Mouse (Mus musculus) right cerebral cortex, postnatal 36 days (tissue): ENCODE data around the gene Dlk2.

Experiments
- DNase-seq, 2 experiments: peaks; one replicate each; pipeline ENCODE4 v3.0.0; 2022; ENCODE audit warnings: low spot score in 2 of 2, mixed read lengths in 1 of 2

Gene Dlk2

DNA sequence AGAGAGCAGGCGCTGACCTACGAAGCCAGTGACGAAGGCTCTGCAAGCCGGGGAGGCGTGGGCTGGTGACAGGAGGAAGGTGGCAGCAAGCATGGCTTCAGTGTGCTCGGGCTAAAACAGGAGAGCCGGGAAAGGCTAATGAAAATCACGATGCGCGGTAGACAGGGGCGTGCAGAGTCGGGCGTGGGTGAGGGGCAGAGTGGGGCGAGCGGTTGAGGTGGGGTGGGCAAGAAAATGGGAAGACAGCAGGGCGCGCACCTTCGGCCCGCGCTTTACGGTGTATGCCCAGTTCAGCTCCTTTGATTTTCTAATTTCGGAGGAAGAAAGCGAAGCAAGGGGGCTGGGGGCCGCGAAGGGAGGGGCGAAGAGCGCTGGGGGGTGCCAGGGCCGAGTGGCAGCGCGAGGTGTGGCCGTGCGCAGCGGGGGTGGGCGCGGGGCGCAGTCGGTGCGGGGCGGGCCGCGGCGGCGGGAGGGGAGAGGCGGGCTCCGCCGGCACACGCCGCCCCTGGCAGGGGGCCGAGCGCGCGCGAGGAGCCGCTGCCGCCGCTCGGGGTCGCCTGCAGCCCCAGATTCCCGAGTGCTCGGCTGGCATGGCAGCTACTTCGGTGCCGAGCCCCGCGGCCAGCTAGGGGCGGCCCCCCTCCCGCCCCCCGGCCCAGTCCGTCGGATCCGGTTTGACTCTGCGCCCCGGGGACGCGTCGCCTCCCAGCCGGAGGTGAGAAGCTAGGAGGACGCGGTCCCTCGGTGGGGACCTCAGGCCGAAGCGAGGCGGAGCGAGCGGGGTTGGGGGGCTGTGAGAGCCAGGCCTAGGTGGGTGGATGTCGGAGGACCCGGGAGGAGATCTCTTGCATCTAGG is at the start of gene Dlk2:
TSS of gene Dlk2 (plus strand) at position 58 of the 856 bp plus-strand sequence.
- peak; percentile 73 to 80 for DNase-seq

DNA sequence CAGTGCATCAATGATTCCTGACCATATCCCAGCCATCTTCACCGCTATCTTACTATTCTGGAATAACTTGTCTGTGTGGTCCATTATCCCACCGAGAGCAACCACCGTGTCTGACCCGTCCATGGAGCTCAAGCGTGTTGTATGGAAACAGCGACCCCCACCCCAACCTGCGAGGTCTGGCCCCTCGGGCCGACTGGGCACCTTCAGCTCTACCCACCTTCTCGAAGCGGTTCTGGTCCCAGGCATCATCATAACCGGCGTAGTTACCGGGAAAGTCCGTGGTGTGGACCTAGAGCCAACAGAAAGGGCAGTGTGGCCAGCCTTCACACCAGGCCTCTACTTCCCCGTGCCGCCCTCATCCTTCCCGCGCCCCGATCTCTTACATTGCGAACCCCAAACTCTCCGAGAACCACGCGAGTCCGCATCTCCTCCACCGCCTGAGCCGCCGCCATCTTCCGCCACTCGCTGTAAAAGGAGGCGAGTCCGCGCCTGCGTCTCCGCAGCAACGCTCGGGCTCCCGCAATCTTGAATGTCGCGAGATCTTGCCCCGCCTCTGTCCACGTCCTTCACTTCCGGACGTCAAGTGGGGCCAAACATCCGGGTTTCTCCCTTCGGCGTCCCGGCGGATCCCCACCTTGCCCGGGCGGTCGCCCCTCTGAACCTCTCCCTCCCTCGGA is 49.6 kb upstream of the Dlk2 start, which contains the start of the genes Polr1c and Yipf3:
TSS of gene Polr1c (minus strand) at position 543 of the 677 bp plus-strand sequence.
TSS of gene Yipf3 (plus strand) at position 569 of the 677 bp plus-strand sequence.
- DNase-seq, result peak; percentile 93

DNA sequence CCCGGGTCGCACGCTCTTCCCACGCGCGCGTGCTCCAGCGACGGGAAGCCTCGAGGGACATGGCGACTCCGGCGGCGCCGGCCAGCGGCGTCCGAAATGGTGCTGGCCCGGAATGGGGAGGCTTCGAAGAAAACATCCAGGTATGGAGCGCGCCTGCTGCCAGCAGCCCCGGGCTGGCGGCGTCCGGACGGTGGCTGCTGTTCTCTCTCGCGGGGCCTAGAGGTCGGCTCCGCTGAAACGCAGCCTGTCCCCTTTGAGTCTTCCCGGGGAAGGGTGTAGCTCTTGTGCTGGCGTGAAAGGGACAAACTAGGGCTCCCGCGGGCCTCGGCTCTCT is 49.1 kb upstream of the Dlk2 start:
- DNase-seq, result no peak

DNA sequence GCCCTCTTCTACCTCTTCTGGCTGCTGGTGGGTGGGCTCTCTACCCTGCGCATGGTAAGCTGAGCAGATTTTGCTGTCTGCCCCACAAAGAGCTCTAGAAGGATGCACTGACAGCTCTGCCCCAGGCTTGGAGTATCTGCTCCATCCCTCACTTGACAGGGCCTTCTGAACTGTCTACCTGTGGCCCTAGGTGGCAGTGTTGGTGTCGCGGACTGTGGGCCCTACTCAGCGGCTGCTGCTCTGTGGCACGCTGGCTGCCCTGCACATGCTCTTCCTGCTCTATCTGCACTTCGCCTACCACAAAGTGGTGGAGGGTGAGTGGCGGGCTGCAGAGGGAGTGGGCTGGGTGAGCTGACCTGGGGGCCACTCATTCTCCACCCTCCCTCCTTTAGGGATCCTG is 46.0 kb upstream of the Dlk2 start:
- DNase-seq, result no peak

DNA sequence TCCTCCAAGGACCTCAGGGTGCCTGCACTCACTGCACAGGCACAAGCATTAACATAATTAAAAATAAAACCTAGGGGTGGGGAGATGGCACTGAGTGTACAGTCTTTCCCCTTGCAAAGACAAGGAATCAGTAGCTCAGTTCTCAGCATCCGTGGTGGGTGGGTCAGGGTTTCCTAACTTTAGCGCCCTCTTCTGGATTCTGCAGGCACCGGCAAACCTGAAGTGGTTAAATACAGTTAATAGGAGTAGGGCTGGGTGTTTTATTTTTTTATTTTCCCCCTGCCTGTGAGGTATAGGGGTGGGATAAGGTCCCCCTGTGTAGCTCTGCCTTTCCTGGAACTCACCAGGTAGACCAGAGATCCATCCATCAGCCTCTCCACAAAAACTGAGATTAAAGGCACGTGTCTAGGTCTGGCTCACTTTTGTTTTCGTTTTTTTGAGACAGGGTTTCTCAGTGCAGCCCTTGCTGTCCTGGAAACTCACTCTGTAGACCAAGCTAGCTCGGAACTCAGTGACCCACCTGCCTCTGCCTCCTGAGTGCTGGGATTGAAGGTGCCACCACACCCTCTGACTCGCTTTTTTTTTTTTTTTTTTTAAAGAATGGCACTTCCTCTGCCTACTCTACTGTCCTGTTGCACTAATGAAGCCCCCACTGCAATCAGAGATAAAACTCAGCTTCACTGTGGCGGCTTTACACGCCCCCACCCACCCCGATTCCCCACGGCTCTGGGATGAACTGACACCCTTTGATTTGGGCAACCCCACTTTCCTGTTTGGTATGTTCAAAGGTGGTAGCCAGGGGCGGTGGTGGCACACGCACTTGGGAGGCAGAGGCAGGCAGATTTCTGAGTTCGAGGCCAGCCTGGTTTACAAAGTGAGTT is 44.4 kb upstream of the Dlk2 start:
- no peak for DNase-seq

DNA sequence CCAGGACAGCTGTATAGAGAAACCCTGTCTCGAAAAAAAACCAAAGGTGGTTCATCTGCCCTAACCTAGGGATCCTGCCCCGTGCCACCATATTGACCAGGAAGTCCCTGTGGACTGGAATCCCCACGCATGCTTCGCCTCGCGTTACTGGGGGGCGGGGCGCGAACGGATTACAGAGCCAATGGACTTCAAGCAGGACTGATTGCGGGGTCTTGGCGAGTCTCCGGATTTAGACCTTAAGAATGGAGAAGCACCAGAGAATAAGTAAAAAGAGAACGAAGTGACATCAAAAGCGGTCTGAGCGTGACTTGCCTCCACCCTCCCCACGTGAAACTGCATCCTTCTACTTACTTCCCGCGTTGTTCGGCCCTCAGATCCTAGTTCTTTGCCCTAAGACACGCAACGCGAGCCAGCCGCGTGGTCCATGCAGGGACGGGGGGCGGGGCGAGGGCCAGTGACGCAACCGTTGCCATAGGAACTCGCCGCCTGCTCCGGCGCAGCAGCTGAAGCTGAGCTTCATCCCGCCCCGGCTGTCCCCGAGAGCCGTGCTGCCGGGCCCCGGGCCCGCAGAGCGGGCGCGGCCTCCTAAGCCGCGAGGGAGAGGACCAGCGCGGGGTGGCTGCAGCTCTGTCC is 43.7 kb upstream of the Dlk2 start, which contains the start of gene Lrrc73:
TSS of gene Lrrc73 (plus strand) at position 80 of the 633 bp plus-strand sequence.
- peak; percentile 92 to 94 for DNase-seq

DNA sequence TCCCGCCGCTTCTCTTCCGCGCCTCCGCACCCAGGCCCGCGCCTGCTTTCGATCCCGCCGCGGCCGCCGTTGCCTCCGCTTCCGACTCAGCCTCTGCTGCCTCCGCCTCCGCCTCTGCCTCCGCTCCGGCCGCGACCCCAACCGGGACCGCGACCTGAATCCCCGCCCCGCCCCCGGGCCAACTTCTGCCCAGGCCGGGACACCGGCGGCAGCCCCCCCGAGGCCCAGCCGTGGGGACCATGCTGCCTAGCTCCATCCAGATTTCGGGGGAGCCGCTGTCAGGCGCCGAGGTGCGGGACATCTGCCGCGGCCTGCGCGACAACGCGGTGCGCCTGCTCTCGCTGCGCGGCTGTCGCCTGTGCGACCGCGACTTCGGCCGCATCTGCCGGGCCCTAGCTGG is 43.1 kb upstream of the Dlk2 start:
- peak in 1 of 2 experiments; percentile 40 for DNase-seq

DNA sequence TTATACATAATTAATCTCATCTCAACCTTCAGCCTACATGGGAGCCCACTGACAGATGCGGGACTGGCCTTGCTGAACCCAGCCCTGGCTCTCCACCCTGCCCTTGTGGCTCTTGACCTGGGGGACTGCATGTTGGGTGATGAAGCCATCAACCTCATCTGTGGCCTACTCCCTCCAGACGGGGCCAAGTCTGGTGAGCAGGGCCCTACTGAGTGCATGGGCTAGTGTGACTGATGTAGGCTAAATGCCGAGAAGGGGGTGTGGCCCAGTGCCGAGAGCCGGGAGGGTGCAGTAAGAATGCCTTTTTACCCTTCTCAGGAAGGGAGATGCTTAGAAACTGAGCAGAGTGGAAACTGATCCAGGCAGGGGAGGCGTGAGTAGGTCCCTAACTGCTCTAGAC is 42.1 kb upstream of the Dlk2 start:
- DNase-seq, result no peak

DNA sequence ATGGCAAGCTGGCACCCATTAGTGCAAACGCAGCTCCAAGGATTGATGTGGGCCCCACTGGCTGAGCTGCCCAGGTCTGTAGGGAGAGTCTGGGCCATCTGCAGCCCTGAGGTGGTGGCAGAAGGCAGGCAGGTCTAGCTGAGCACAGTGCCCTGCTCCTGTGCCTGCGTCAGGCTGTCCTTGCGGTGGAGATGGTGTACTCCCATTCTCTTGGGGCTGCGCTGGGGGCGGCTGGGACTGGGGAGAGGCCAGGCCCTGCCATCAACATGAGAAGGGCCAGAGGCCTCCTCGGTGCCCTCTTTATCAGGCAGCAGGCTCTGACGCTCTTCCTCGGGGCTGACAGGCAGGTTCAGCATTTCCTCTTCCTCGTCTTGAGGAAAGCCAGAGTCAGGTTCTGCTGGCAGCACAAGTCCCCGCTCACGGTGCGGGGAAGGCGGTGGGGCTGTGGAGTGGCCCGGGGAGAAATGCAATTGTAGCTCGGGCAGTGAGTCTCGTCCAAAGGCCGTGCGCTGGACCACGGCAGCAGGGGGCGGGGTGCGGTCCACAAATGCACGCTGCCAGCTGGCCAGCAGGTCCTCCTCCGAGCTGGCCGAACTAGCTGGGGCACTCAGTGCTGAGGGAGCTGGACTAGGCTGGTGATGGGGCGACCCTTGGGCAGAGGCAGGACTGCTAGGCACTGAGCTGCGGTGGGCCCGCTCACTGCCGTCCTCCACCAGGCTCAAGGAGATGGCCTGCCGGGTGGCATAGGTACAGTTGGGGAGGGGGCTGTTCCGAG is 38.8 kb upstream of the Dlk2 start:
- DNase-seq, result no peak

DNA sequence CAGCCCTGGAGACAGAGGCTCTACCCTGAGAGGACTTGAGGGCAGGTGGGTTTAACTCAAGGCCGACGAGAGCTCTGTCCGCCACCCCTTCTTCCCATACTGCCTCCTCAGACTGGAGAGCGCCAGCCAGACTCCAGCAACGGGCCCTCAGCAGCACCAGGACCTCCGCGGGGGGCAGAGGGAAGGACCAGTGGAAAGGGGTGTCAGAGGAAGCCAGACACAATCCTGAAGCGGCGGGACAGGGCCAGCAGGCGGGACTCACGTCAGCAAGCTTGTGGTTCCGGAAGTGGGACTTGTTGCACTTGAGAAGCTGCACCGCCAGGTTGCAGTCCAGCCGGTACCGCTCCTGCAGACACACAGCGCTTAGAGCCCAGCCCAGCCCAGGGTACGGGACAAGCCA is 37.5 kb upstream of the Dlk2 start:
- DNase-seq, result no peak

DNA sequence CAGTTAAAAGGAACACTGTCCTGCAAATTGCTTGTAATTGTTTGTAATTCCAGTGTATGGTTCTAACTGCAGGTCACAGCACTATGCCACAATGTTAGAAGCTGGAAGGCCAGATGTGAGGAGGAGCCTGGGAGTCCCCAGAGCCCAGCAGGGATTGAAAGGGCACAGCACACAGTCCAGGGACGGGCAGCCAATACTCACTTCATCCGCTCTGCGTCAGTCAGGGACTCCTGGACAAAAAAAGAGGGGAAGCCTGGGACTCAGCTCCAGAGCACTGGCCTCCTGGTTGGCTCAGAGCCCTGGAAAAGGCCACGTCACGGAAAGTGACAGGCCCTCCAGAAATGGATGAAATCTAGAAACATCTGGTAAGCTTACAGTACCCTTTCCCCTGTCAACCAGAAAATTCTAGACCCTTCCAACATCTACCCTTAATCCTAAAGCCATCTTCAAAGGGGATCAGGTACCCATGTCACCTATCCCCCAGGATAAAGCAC is 35.0 kb upstream of the Dlk2 start:
- no peak for DNase-seq

DNA sequence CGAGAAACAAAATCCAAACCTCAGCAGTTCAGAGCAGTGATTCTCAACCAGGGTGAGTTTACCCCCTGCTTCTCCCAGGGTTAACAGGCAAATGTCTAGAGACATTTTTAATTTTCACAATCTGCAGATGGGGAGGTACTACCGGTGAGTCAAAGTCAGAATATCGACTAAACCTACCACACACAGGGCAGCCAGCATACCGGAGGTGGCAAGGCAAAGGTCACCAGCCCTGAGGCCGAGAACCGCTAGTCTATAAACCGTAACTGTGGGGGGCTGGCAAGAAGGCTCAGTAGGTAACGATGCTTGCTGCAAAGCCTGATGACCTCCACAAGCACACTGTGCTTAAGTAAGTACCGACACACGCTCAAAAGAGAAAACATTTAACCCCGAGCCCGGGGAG is 31.7 kb upstream of the Dlk2 start:
- no peak for DNase-seq

DNA sequence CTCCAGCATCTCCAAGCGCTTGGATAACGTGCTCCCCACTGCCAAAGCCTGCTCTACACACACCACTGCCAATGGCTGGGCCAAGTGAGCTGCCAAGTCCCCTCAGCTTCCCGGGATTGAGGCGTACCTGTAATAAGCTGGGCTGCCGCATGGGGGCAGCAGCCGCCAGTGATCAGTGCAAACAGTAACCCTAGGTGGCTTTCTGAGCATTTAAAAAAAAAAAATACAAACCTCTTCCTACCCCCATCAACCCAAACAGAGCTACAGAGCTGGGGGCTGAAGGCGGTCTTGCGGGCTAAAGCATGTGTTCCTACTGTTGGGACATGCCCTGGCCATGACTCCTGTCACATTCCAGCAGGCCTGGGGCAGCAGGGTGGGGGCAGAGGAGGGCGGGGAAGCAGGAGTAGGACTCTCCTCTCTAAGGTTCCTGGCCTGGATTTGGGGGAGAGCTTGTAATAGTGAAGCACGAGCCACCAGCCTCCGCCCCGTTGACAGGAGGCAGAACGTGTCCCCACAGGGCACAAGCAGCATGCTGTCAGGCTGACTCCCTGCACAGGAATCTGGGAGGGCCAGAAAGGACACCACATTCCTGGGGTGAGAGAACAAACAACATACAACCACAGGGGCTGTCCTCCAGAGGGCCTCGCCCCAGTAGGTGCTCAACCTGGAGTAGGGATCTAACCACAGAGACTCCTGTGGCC is 31.2 kb upstream of the Dlk2 start:
- DNase-seq, result peak; percentile 64 to 79

DNA sequence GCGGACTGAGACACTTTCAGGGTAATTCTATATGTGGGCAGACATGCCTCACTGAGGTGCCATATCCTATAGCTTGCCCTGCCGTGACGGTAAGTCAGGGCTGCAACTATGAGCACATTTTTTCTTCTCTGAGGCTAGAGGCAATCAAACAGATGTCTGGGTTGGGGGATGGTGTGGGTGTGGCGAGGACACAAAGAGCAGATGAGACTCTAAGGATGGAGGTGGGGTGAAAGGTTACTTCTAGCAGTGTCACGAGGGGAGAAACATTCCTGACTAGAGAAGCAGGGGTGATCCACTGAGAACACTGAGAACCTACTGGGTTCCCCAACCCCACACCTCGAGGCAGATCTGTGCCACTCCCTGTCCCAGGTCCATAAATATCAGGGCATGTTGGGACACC is 30.2 kb upstream of the Dlk2 start:
- no peak for DNase-seq

DNA sequence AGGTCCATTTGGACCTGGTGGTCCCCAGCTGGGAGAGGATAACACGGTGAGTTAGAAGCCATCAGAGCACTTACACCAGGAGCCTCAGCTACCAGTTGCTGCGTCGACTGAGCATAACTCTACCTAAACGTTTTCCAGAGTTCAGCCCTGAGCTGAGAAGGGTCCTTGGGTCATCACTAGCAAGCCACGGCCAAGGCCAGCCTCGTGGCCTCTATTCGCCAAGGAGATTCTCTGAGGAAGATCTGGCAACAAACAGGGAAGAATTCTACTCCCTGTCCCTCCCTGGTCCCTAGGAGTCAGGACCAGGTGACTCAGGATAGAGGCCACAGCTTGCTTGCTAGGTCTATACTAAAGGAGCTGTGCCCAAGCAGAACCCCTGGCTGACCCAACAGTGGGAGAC is 29.7 kb upstream of the Dlk2 start:
- DNase-seq, result no peak

DNA sequence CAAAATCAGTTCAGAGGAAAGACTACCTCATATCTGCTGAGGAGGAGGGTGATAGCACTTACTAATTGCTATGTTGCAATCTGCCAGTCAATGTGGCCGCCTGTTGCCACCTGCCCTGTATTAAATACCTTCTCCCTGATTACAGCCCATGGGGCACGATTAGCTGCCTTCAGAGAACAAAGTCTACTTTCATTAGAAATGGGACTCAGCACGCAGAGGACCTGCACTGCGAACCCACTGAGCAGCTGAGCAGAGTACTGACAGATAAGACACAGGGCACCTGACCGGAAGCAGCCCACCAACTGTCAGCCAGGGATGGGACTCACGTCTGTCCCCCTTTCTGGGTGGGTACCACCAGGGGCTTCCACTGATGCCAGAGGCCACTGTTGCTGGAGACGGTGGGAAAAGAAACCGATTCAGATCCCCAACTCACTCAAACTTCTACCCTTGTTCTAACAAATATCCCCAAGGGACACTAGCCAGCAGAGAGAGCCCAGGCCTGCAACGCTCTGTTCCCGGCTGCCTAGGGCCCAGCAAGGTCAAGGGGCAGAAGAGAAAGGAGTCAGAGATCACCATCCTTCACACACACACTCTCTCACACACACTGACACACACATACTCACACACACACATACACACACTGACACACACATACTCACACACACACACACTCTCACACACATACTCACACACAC is 29.0 kb upstream of the Dlk2 start:
- DNase-seq, result no peak

DNA sequence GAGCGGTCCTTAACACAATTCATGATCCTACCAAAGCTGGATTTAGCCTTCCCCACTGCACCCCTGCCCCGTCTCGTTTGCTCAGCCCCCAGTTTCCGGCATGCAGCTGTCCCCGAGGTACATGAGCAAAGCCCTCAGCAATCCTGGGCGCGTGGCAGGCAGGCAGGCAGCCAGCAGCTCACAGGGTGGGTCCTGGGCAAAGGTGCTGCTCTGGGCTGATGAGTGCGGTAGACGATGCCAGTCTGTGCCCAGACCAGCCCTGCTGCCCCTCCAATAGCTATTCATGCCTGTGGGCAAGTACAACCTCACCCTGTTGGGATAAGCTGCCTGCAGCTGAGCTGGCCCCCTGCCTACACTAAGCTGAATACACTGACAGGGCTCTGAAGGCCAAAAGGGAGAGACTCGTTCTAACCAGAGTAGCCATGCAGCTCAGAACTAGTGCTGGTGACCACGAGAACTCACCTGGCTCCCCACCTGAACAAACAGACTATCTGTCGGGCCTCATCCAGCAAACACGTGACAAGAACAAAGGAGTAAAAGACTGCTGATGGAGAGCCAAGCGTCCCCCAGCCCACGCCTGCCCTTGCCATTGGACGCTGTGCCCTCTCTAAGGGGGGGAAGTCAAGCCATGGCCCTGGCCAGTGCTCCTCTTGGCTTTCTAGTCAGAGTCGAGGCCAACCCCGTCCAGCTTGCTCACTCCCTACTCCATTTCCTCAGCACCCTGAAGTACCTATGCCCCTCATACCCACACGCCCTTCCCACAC is 27.3 kb upstream of the Dlk2 start:
- no peak for DNase-seq

DNA sequence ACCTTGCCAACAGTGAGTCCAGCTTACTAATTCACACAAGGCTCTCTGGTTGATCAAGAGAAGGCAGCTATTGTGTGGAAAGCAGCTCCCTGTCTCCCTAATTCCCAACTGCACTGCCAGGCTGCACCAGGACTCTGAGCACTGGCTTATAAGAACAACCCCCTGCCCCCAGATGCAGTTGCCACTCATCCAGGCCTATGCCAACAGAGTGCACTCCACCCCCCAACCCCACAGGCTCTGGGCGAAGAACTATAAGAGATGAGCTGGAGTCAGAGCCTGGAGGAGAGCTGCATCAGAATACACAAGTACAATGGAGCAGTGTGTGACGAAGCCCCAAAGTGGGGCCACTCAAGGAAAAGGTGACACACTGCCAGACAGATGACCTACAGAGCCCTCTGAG is 25.2 kb upstream of the Dlk2 start:
- DNase-seq, result no peak

DNA sequence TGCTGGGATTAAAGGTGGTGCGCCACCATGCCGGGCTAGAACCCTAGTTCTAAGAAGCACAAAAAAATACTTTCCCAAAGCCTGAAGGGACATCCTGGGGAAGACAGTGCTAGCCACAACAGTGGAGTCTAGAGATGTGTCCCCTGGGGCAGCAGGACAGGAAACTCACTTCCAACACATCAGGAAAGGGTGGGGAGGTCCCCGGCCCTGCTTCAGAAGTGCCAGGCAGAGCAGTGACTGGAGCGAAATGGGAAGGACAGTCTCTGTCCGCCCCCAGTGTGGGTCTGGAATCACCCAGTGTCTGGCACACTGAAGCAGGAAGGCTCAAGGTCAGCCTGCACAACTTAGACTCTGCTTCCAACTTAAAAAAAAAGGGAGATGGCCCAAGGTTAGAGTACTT is 24.5 kb upstream of the Dlk2 start:
- no peak for DNase-seq
